Mouse (Mus musculus): Measurements from ENCODE around the gene Specc1. TPM values are rescaled to one million over a fixed set of nuclear protein-coding genes. Genes with fewer than 3 reads are reported as not detected.
A peak's percentile ranks its signal among the peaks of the same experiment; 100 is the strongest.

Specc1 gene
- polyA plus RNA-seq, 1 experiment from 2014 or later, result 9.2 TPM

DNA sequence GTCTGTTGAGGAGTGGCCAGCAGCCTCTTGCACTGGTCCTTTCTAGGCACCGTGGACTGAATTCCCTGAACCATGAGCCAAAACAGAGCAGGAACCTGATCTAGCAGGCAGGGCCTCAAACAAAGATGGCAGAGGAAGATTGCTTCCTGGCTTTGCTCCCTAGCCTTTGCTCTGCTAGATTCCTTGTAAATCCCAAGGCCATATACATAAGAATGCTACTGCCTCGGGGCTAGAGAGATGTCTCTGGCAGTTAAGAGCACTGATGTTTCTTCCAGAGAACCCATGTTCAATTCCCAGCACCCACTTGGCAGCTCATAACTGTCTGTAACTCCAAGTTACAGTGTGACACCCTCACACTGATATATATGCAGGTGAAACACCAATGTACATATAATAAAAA is 83.6 kb downstream of the Specc1 start:
- Histone ChIP-seq H3K4me1 (ENCODE audit: control insufficient read depth, insufficient read depth, low read length) (no peaks in the 10 kb centered on the region), H3K9ac (ENCODE audit: low read length) (no peak overlapping the region), H3K9me3 (replicated peaks; ENCODE audit: control insufficient read depth, low read length) (no peaks in the 10 kb centered on the region), H3K4me2 (ENCODE audit: low read length) (no peak overlapping the region), H3K36me3 (ENCODE audit: control insufficient read depth, insufficient read depth, low read length) (no peaks in the 10 kb centered on the region), H3K4me3 (ENCODE audit: low read depth, low read length) (no peak overlapping the region), H3K27ac (ENCODE audit: low read depth, low read length) (no peak overlapping the region), H3K27me3 (replicated peaks; ENCODE audit: control insufficient read depth, insufficient read depth, low read length) (no peaks in the 10 kb centered on the region)
- DNase-seq (ENCODE audit: low spot score), result no peak
- no peak for ATAC-seq
- WGBS, result 71% methylated on average over 2 of the region's 2 CpGs

DNA sequence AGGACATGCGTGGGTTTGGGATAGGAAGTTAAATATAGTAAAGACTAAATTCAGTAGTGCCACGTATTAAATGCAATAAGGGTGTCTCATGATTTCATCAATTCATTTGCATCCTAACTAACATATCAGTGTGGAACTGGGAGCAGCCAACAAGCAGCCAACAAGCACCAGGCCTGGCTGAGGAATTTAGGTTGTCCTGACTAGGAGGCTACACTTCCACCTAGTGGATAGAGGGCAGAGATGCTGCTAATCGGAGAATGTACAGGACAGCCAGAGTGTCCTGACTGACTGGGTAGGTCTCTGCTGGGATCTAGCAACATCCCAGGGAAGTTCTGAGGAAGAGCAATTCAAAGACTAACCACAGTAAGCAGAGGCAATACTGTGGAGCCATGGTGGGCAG is 88.1 kb downstream of the Specc1 start:
- Histone ChIP-seq H3K4me2 (ENCODE audit: low read length) (no peak overlapping the region), H3K27me3 (replicated peaks; ENCODE audit: control insufficient read depth, insufficient read depth, low read length) (no peaks in the 10 kb centered on the region), H3K27ac (ENCODE audit: low read depth, low read length) (no peak overlapping the region), H3K9me3 (replicated peaks; ENCODE audit: control insufficient read depth, low read length) (no peaks in the 10 kb centered on the region), H3K4me1 (ENCODE audit: control insufficient read depth, insufficient read depth, low read length) (no peaks in the 10 kb centered on the region), H3K9ac (ENCODE audit: low read length) (no peak overlapping the region), H3K4me3 (ENCODE audit: low read depth, low read length) (no peak overlapping the region), H3K36me3 (ENCODE audit: control insufficient read depth, insufficient read depth, low read length) (no peaks in the 10 kb centered on the region)
- DNase-seq (ENCODE audit: low spot score) (peak; percentile 55), ATAC-seq (no peak)
- WGBS, result 48% methylated on average over 3 of the region's 3 CpGs

DNA sequence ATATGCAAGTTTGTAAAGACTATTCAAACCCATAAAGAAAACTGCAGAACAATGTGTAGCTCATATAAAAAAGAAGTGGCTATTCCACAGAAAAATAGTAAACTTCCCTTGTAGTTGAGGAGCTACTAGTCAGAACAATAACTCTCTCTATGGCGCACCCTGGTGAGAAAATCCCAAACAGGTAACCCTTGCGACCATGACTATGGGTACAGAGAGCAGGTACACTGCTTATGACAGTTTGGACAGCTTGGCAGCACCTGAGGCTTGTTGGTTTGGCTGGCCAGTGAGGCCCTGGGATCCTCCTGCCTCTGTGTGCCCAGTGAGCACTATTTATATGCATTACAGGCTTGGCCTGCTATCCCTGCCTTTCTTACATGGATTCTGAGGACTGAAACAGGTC is 89.4 kb downstream of the Specc1 start:
- Histone ChIP-seq H3K4me2 (ENCODE audit: low read length) (no peak overlapping the region), H3K27ac (ENCODE audit: low read depth, low read length) (no peak overlapping the region), H3K9ac (ENCODE audit: low read length) (no peak overlapping the region), H3K4me3 (ENCODE audit: low read depth, low read length) (no peak overlapping the region), H3K36me3 (ENCODE audit: control insufficient read depth, insufficient read depth, low read length) (no peaks in the 10 kb centered on the region), H3K9me3 (replicated peaks; ENCODE audit: control insufficient read depth, low read length) (no peaks in the 10 kb centered on the region), H3K27me3 (replicated peaks; ENCODE audit: control insufficient read depth, insufficient read depth, low read length) (no peaks in the 10 kb centered on the region), H3K4me1 (ENCODE audit: control insufficient read depth, insufficient read depth, low read length) (no peaks in the 10 kb centered on the region)
- DNase-seq (ENCODE audit: low spot score), result no peak
- no peak for ATAC-seq
- 63% methylated on average over 2 of the region's 2 CpGs for WGBS

DNA sequence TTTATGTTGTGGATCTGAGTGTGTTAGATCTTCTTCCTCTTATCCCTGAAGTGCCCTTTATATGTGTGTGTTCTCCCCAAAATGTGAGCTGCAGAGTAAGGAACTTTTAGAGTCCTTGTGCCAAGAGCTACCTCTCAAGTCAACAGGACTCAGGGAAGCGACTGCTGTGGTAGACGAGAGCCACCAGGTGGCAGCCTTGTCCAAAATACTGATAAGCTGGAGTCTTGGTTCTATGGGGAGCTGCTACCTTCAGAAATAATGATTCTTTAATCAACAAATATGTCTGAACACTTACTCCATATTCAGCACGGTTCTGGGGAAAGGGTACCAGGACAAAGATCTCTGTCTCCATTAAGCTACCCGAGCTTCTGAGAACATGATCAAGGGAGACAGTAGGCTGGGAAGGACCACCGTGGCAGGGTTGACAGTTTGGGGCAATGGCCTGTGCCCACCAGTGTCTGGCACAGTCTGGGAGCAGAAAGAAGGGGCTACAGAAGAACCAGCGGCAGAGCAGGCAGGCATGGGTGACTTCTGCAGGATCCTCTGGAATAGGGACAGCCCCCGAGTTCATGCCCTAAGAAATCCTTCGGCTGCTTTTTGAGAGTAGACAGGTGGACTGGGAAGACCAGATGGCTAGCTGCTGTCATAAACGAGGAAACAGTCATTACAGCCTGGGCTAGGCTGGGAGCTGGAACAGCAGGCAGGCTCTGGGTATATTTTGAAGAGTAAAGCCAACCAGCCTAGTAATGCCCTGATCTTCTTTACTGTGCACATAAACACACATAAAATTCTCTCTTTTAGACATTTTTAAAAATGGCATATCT is 91.5 kb downstream of the Specc1 start:
- no peaks in the 10 kb centered on the region for H3K36me3 ChIP-seq (ENCODE audit: control insufficient read depth, insufficient read depth, low read length)
- no peak overlapping the region for H3K4me2 ChIP-seq (ENCODE audit: low read length)
- no peak overlapping the region for H3K9ac ChIP-seq (ENCODE audit: low read length)
- H3K27ac ChIP-seq (ENCODE audit: low read depth, low read length), result no peak overlapping the region
- WGBS, result 45% methylated on average over 9 of the region's 9 CpGs
- ATAC-seq, result peak; percentile 37; the same call in 1 of the 2 replicates
- H3K9me3 ChIP-seq (replicated peaks; ENCODE audit: control insufficient read depth, low read length), result no peaks in the 10 kb centered on the region
- H3K27me3 ChIP-seq (replicated peaks; ENCODE audit: control insufficient read depth, insufficient read depth, low read length), result no peaks in the 10 kb centered on the region
- H3K4me1 ChIP-seq (ENCODE audit: control insufficient read depth, insufficient read depth, low read length), result no peaks in the 10 kb centered on the region
- DNase-seq (ENCODE audit: low spot score), result peak; percentile 90
- no peak overlapping the region for H3K4me3 ChIP-seq (ENCODE audit: low read depth, low read length)

DNA sequence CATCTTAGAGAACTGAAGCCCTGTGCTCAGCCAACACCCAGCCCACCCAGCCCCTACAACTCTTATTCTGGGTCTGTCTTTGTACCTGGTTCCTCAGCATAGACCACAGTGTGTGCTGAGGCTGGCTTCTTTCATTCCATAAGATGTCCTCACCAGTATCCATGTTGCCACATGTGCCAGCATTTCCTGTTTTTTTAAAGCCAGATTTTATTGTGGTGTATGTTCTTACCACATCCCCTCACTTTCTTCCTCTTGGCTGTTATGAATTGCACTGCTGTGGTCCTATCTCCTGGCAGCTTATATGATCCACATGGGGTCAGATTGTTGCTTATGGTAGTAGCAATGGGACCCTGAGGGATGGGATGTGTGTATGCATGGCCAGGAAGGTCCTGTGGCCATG is 92.6 kb downstream of the Specc1 start:
- DNase-seq (ENCODE audit: low spot score) (no peak), ATAC-seq (no peak)
- Histone ChIP-seq H3K27me3 (replicated peaks; ENCODE audit: control insufficient read depth, insufficient read depth, low read length) (no peaks in the 10 kb centered on the region), H3K9ac (ENCODE audit: low read length) (no peak overlapping the region), H3K36me3 (ENCODE audit: control insufficient read depth, insufficient read depth, low read length) (no peaks in the 10 kb centered on the region), H3K4me3 (ENCODE audit: low read depth, low read length) (no peak overlapping the region), H3K4me2 (ENCODE audit: low read length) (no peak overlapping the region), H3K27ac (ENCODE audit: low read depth, low read length) (no peak overlapping the region), H3K4me1 (ENCODE audit: control insufficient read depth, insufficient read depth, low read length) (no peaks in the 10 kb centered on the region), H3K9me3 (replicated peaks; ENCODE audit: control insufficient read depth, low read length) (no peaks in the 10 kb centered on the region)

DNA sequence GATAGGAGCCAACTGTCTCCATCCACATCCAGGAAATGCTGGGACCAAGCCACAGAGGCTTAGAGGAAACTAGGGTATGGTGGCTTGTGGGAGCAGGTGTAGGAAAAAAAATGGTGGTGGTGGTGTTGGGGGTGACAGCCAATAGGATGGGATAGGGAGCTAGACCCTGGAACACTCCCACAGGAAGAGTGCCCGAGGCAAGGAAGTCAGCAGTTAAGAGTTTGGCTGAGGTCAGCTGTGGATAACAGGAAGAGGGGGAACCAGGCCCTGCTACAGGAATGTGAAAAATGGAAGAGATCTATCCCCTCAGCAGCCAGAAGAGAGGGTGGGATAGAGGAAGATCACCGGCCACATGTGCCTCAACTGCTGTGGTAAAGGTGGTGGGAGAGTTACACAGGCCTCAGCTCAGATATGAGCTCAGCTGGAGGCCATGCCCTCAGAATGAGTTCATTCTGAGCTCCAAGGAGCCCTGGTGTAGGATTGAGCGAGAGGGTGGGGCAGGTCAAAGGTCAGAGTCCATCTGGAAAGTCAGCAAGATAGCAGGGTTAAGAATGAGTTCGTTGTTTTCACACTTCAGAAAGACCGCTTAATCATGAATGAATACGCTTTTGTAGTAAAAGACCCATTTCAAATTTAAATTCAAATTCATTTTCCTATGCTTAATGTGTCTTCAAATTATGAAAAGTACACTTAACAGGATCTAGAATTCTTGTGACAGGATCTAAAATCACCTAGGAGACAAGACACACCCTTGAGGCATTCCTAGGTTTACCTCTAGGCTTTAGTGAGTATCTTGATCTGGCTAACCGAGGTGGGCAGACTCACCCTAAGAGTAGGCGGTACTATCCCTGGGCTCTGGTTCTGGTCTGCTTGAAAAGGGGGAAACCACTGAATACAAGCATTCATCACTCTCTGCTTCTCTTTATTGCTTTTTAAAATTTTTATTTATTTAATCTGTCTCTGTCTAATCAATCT is 94.1 kb downstream of the Specc1 start:
- Histone ChIP-seq H3K36me3 (ENCODE audit: control insufficient read depth, insufficient read depth, low read length) (no peaks in the 10 kb centered on the region), H3K27me3 (replicated peaks; ENCODE audit: control insufficient read depth, insufficient read depth, low read length) (no peaks in the 10 kb centered on the region), H3K4me1 (ENCODE audit: control insufficient read depth, insufficient read depth, low read length) (no peaks in the 10 kb centered on the region), H3K4me2 (ENCODE audit: low read length) (no peak overlapping the region), H3K4me3 (ENCODE audit: low read depth, low read length) (no peak overlapping the region), H3K27ac (ENCODE audit: low read depth, low read length) (no peak overlapping the region), H3K9me3 (replicated peaks; ENCODE audit: control insufficient read depth, low read length) (no peaks in the 10 kb centered on the region), H3K9ac (ENCODE audit: low read length) (no peak overlapping the region)
- WGBS, result 76% methylated on average over 8 of the region's 8 CpGs
- ATAC-seq (no peak), DNase-seq (ENCODE audit: low spot score) (no peak)

DNA sequence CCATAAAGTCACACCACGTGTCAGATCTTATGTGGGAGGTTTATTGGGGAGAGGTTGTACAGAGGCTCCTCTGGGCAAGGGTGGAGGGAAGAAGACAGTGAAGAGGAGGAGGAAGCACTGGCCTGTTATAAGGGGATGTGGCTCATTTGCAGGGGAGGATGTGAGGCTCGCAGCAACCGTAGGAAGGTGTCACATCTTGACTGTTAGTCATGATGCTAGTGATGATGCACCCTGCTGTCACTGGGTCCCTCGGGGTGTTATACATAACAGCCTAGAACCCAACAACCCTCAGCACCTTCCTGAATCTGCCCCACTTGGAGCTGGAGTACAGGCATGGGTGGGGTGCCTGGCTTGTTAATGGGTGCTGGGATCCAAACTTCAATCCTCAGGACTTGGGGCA is 94.9 kb downstream of the Specc1 start:
- Histone ChIP-seq H3K4me2 (ENCODE audit: low read length) (no peak overlapping the region), H3K9ac (ENCODE audit: low read length) (no peak overlapping the region), H3K4me3 (ENCODE audit: low read depth, low read length) (no peak overlapping the region), H3K27me3 (replicated peaks; ENCODE audit: control insufficient read depth, insufficient read depth, low read length) (no peaks in the 10 kb centered on the region), H3K27ac (ENCODE audit: low read depth, low read length) (no peak overlapping the region), H3K36me3 (ENCODE audit: control insufficient read depth, insufficient read depth, low read length) (no peaks in the 10 kb centered on the region), H3K9me3 (replicated peaks; ENCODE audit: control insufficient read depth, low read length) (no peaks in the 10 kb centered on the region), H3K4me1 (ENCODE audit: control insufficient read depth, insufficient read depth, low read length) (no peaks in the 10 kb centered on the region)
- no peak for ATAC-seq
- WGBS, result 96% methylated on average over 4 of the region's 4 CpGs
- no peak for DNase-seq (ENCODE audit: low spot score)

DNA sequence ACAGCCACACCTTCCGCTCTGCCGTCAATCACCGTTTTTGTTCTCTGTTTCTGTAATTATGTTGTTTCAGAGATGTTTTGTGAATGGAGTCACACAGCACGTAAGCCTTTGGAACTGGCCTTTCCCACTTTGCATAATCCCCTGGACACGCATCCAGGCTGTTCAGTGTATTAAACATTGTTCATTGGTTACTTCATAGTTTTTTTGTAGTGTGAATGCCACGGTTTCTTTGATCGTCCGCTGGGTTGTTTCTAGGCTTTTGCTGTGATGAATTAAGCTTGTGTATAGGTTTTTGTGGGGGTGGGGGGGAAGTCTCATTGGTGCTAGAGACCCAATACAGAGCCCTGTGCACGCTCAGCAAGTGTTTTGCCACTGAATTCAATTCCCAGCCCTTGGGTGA is 97.4 kb downstream of the Specc1 start:
- H3K27ac ChIP-seq (ENCODE audit: low read depth, low read length), result no peak overlapping the region
- peak; percentile 84 for ATAC-seq
- DNase-seq (ENCODE audit: low spot score), result peak; percentile 72
- H3K4me1 ChIP-seq (ENCODE audit: control insufficient read depth, insufficient read depth, low read length), result no peaks in the 10 kb centered on the region
- H3K4me2 ChIP-seq (ENCODE audit: low read length), result no peak overlapping the region
- H3K27me3 ChIP-seq (replicated peaks; ENCODE audit: control insufficient read depth, insufficient read depth, low read length), result no peaks in the 10 kb centered on the region
- no peak overlapping the region for H3K9ac ChIP-seq (ENCODE audit: low read length)
- no peaks in the 10 kb centered on the region for H3K36me3 ChIP-seq (ENCODE audit: control insufficient read depth, insufficient read depth, low read length)
- no peak overlapping the region for H3K4me3 ChIP-seq (ENCODE audit: low read depth, low read length)
- 10% methylated on average over 9 of the region's 9 CpGs for WGBS
- no peaks in the 10 kb centered on the region for H3K9me3 ChIP-seq (replicated peaks; ENCODE audit: control insufficient read depth, low read length)

DNA sequence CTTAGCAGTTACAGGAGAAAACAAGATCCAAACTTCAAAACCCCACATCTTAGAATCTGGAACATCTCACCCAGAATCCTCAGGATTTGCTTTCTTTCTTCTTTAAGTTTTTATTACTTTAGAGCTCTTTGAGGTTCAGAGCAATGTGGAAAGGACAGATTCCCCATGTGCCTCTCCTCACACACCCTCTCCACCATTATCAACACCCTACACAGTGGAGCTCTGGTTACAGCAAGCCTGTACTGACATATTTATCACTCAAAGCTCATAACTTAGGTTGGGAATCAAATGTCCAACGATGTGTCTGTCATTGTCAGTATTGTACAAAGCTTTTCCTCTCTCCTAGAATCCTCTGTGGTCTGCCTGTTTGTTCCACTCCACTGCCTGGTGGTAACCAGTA is 108.0 kb downstream of the Specc1 start:
- no peak overlapping the region for H3K4me3 ChIP-seq (ENCODE audit: low read depth, low read length)
- DNase-seq (ENCODE audit: low spot score) (no peak), ATAC-seq (no peak)
- no peaks in the 10 kb centered on the region for H3K27me3 ChIP-seq (replicated peaks; ENCODE audit: control insufficient read depth, insufficient read depth, low read length)
- no peak overlapping the region for H3K27ac ChIP-seq (ENCODE audit: low read depth, low read length)
- H3K9me3 ChIP-seq (replicated peaks; ENCODE audit: control insufficient read depth, low read length), result no peaks in the 10 kb centered on the region
- H3K9ac ChIP-seq (ENCODE audit: low read length), result no peak overlapping the region
- H3K36me3 ChIP-seq (ENCODE audit: control insufficient read depth, insufficient read depth, low read length), result no peaks in the 10 kb centered on the region
- peaks cover 2% of the 10 kb centered on the region for H3K4me1 ChIP-seq (ENCODE audit: control insufficient read depth, insufficient read depth, low read length)
- WGBS, result 50% methylated on average over 1 of the region's 1 CpGs
- no peak overlapping the region for H3K4me2 ChIP-seq (ENCODE audit: low read length)
